Mouse (Mus musculus) heart, adult 18-20 months (tissue): ENCODE measurements around the gene Cxcl9. TPM values are rescaled to one million over a fixed set of nuclear protein-coding genes. Genes with fewer than 3 reads are reported as not detected.

ENCODE experiments used
- DNase-seq, 2 experiments: peaks; one replicate each; pipeline ENCODE4 v3.0.0; 2021 to 2022; ENCODE audit warnings: mixed read lengths in 1 of 2
- total RNA-seq, 2 experiments: library from RNA; stranded (reverse); gene quantifications; 2 replicates each; pipeline ENCODE4 v1.2.3; 2021

Cxcl9 gene
- total RNA-seq, 2 experiments from 2014 or later = 2.1 to 10.8 TPM

DNA sequence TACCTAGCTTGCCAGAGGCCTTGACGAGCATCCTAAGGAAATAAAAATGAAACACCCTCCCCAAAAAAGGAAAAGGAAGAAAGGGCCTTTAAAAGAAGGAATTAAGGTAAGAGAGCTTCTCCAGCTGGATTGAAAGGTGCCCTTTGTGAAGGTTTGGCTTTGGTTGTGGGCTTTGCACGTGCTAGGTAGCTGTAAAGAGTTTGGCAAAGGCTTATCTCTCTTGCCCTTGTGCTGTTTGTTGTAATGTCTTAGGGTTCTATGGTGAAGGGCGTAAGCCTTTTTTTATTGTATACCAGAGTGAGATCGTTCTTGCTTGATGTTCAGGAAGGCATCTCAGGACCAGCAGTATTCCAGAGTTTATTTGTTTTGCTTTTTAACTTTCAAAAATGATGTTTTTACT is 12.7 kb upstream of the Cxcl9 start:
- DNase-seq = peak in 1 of 2 experiments; percentile 10

DNA sequence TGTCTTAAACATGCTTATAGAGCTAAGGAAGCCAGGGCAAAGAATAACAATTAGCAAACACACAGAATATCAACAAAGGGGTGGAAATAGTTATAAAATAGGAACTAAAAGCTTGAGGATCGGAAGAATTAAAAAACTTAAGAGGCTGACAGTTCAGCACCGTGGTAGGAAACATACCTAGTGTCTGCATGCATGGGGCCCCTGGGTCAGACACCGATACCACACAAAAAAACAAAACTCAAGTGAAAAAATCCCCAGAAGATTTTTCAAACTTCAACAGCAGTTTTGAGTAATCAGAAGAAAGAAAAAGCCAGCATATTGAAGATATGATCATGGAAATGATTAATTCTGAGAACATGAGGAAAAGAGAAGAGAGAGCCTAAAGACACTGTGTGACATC is 8.9 kb upstream of the Cxcl9 start:
- no peak for DNase-seq

DNA sequence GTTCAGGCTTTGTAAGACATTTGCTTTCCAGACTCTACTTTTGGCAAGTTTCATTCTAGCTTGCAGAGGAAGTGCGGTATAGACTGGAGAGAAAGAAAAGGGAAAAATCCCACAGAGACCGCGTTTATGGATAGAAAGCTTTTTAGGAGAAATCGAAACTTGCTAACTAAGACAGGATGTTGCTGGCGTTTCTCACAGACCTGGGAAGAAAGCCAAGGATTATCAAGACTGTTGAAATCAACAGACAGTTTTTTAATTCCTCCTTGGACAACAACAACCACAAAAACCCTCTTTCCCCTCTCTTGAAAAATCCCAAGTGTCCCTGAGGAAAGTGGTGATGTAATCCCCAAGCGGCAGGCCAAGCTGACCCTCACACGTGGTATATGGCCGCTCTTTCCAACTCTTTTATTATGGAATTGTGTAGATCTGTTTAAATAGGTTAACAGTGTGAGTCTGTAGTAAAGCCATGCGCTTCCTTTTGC is 4.5 kb upstream of the Cxcl9 start:
- DNase-seq = peak; percentile 85

DNA sequence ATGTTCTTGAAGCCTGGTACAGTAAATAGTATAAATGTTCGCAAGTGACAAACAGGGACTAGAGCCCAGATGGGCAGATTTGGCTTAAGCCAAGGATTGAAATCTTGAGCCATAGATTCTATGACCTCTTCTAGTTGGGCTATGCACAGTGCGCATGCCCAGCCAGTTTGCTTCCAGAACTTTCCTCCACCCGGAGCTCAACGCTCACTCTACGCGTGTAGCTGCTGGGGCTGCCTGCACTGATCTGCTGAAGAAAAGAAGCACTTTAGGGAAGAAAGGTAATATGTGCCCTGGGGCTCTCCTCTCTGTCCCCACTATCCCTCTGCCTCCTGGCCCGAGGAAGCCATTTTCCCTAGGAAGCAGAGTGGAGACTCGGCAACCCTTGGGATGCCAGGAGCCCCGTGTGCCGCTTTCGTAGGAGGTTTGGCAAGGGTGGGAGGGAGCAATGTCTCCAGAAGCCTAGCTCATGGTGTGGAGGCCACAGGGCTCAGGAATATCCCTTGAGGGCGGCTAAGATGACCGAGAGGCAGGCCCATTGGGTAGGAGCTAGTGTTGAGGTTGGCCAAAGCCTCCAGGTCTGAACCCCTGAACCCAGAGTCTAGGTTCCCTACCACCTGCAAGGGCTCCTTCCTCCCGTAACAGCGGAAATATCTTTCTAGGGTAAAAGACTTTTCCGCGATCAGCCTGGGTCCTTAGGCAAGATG is 3.9 kb upstream of the Cxcl9 start, which contains the start of gene Art3:
Art3 (plus strand) TSS at position 193 of the 704 bp plus-strand sequence.
- no peak for DNase-seq

DNA sequence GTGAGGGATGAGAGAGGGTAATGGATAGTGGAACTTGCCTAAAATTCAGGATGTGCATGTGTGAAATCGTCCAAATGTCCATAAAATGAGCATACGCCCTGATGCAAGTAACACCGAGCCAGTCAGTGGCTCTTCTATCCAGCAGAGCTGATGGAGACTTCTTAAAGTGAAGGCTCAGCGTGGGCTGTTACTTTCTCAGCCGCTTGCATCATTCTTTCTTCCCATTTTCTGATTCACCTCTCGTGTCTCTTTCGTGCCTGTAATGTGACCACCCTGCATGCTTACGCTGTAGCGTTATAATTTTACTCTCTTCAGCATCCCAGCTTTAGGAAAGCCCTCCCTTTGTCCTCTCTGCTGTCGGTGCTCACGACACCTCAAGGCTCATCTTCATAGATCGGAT is 3.2 kb upstream of the Cxcl9 start:
- DNase-seq = no peak

DNA sequence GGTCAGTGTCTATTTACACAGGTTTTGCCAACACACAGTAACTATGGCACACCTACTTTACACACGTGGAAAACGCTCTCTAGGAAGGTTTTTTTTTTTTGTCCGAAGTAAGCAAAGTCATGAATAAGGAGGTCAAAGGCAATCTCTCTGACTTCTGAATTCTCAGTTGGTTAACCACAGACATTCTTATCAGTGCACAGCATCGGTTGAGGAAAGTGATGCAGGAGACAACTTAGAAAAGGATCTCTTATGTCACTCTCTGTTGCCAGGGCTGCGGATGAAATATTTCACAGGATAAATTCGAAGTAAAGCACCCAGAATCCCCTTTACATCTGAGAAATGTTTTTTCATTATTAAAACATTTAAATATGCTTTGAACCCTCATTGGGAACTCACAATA is 512 bp downstream of the Cxcl9 start:
- no peak for DNase-seq

DNA sequence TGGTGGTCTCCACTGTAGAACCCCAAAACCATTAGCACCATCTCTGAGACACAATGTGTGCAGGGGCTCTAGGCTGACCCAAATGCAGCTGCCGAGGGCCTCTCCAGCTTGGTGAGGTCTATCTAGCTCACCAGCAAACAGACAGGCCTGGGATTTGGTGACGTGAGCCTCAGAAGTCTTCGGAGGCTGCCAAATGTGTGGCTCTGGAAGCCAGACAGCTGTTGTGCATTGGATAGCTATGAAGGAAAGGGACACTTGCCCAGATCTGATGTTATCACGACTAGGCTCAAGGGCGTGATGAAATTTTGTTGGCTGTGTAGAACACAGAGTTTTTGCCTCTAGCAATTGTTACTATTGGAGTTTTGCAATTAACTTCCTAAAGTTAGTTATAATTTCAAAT is 4.6 kb downstream of the Cxcl9 start:
- DNase-seq = peak; percentile 83 to 91

DNA sequence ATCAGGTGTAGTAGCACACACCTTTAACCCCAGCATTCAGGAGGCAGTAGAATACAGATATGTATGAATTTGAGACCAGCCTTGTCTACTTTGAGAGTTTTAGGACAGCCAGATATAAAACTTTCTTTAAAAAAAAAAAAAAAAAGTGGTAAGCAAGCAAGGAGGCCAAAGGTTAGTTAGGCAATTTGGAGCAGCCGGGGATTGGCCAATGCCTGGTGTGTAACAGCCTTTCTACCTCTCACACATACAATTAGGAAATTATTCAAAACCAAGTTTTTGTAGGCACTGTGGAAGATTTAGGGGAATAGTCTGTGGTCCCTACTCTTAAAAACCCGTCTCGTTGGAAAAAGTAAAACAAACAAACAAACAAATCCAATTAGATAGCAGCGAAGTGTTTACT is 5.3 kb downstream of the Cxcl9 start:
- no peak for DNase-seq

DNA sequence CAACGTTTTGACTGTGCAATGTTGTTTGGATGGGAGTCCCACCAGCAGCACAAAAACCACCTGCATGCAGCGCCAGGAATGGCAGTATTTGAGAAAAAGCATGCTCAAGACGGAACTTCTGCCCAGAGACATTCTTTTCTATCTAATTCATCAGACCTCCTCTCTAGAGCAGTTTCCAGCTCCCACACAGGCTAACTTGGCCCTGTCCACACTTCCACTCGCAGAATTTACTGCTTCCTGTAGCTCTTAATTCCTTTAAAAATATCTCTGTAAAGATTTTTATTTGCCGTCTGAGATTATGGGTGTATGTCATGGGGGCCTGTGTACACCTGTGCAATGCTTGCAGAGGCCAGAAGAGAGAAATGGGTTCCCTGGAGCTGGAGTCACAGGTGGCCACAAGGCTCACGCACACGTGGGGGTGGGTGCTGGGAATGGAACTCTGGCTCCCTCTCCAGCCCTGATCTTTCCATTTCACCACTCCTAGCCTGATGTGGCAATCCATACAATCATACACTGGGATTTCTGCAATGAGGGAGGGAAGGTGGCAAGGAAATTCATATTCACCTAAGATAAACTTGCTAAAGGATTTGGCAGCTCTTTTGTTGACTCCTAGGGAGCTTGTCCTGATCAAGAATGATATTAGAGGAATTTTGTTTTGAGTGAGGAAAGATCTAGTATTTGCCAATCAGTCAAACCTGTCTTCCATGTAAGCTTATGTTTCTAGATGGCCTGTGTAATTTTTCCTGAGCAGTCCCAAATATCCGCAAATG is 6.1 kb downstream of the Cxcl9 start:
- no peak for DNase-seq

DNA sequence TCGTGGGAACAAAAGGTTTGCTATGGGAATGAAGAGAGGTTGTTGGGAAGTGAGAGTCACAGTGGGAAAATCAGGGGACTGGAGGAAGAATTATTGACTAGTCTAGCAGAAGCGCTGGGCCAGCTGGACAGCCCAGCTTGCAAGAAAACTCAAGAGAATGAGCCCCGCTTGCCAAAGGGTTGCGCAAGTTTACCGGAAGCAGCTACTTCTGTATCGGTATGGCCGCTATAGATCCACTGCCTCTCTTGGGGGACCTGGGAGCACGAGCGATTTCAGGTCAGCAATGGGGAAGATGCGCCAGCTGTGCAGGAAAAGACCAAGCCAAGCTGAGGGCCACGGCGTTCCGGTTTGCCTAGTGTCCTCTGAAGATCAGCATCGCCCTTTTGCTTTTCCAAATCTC is 9.3 kb downstream of the Cxcl9 start:
- no peak for DNase-seq

DNA sequence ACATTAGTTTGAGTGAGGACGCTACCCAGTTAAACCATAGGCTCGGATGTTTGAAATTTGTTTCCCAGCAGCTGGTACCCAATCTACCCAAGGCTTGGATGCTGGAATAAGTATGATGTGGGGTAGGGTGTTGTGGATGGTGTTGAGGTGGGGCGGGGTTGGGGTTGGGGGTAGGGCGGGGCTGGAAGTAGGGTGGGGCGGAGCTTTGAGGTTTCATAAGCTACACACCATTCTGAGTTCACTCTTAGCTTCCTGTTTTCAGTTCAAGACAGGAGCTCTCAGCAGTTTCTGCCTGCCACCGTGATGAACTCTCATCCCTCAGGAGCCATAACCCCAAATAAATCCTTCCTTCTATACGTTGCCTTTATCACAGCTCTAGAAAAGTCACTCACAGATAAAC is 9.8 kb downstream of the Cxcl9 start:
- DNase-seq = no peak

DNA sequence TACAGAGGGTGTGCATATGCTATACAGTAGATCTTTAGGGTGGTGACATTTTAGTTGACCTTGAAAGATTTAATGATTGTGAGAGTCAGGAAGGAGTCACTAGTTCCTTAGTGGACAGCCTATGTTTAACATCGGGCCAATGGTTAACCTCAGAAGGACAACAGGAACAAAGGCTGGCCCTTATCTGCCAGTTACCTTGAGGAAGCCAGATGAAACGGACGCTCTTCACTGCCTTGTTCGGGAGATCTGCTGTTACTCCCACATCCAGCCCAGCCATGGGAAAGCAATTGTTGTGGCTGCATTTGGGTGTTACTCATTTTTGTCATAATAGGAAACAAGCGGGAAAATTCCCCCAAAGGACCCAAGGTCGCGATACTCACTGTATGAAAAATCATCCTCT is 14.1 kb downstream of the Cxcl9 start:
- DNase-seq = no peak

DNA sequence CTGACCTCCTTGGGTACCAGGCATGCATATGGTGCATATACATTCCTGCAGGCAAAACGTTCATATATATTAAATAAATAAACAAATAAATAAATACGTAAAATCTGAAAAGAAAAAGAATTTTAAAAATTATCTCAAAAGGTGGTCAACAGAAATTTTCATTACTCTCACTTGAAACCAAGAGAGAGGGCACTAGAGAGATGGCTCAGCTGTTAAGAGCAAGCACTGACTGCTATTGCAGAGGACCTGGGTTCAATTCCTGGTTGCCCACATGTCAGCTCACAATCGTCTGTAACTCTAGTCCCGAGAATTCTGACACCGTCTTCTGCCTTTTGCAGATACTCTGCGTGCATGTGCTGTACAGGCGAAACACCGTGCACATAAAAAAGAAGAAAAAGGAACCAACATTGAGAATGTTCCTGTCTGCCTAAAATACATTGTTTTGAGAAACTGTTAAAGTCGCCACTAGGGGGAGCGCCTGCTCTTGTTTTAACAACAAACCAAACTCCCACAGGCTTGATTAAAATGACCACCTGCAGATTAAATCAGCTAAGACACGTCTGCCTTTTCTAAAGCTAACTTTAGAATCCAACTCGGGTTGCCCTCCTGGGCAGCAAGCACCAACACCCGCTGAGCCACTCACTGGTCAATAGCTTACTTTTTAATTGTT is 15.7 kb downstream of the Cxcl9 start:
- DNase-seq = peak; percentile 87 to 95

DNA sequence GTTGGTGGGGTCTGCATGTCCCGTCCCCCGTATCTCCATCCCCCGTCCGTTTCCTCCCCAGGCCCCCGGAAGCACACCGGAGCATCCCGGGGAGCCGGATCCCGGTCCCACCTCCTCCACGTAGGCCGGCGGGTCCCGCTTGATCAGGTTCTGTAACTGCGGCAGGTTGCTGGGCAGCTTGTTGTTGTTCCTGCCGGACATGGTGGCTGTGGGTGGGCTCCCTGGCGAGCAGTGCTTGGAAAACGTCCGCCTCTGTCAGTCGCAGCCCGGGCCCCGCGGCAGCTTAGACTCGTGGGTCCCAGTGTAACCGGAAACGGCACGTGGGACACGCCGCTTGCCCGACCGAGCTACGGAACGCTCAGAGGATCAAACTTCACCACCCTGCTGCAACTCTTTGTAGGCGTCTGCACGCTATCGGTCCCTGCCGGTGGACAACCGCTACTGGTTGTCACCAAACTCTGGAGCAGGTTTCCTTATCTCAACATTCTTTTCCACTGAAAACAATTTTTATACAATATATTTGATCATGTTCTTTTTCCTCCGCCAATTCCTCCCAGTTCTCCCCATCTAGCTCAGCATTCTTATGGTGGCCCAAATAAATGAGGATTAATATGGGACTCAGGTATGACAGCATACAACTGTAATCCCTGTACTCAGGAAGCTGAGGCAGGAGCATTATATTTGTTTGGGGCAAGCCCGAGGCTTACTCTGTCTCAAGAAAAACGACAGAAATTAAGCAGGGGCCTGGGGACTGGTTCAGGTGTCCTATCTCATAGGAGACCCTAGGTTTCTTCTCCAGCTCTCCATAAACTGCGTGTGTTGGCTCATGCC is 18.0 kb downstream of the Cxcl9 start, which contains the start of gene Sdad1:
Sdad1 (minus strand) TSS at position 799 of the 831 bp plus-strand sequence.
- peak; percentile 95 to 96 for DNase-seq

DNA sequence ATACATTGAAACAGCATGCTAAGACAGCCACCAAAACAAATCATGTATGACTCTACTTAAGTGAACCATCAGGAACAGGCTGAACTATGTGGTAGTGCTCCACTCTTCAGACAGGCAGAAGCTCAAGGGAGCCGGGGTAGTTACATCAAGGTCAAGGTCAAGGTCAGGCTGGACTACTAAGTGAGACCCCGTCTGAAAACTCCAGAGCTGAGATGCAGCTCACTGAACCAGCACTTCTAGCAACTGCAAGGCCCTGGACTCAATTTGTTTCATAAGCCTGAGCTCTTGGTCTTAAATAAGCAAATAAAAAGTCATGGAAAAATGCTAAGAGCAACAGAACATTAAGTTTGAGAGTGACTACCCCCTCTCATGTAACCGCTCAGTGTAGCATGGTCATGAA is 23.6 kb downstream of the Cxcl9 start:
- DNase-seq = no peak

DNA sequence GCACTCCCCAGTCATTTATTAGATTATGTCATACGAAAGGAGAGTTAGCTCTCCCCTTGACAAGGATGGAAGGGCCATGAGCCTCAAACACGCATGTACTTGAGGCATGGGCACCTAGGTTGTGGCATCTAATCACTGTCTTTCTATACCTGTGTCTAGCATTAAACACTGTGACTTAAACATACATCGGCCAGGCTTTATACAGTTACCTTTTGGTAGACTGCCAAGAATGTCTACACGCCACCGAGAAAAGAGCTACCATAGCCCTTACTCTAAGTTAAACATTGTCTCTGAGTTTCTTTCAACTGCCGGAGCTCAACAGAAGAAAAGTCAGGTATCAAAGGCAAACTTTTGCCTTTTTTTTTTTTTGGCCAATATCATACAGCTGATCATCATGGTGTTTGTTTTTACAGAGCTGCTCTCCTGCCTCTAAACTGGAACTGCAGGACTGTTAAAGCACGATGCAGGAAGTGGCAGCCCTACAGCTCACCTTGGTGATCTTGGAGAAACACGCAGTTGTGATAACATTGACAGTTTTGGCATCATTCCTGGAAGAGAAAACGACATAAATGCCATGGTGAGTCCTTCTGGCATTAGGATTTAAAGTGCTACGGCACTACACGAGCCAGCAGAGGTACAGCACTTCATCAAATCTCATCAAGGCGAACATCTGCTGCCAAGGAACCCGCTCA is 25.6 kb downstream of the Cxcl9 start:
- DNase-seq = no peak

DNA sequence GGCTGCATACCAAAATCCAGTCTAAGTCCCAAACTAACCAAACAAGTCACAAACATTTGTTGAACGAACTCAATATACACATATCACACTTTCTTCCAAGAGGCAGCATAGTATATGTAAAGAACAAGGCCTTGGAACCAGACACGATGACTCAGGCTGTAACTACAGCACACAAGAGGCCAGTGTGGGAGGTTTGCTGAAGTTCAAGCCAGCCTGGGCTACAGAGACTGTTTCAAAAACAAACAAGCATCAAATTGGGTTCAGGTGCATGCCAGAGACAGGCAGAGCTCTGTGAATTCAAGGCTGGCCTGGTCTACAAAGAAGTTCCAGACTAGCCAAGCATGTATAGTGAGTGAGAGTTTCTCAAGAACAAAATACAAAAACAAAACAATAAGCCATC is 33.4 kb downstream of the Cxcl9 start:
- DNase-seq = no peak

DNA sequence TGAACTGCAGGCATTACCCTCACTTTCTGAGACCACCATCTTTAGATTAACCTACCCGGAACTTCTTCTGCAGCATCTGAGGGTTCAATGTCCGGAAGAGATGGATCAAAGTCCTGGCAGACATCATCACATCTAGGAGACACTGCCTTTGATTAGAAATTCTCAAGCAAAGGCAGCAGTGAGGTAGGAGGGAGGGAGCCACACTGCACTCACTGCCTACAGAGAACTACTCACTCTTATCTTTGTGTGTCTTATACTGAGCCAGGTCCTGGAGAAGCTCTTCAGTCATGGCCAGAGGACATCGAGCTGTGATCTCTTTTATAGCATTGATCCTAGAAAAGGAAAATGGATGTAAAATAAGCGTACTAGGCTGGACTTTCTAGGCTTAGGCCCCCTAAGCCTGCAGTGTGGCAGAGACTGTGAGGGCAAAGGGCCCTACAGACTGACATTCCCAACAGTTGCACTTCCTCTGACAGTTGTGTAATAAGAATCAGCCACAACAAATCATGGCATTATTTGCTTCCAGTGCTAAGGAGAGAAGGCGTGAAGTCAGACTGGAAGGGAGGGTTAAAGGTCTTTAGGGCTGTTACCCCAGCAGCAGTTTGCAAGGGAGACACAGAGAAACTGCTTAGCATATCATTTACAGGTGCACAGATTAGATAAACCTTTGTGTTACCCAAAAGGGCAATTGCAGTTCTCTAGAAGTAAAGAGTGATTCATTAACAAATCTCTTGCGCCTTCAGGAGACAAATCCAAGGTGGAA is 36.0 kb downstream of the Cxcl9 start:
- no peak for DNase-seq

DNA sequence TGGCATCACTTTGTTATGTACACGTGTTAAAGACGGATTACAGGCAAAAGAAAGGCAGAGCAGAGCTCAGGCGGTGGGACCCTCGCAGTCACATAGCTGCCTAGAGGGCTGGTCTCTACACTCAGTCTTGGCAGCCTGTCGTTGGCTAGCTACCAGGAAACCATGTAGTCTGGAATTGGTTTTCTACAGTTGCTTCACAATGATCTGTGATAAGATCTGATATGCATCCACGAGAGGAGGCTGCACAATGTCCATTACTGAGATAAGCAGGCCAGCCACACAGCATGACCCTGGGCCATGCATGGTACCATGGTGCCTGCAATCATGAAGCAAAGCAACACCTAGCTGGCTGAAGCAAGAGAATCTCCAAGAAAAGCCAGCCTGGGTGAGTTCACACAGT is 40.0 kb downstream of the Cxcl9 start:
- DNase-seq = no peak

DNA sequence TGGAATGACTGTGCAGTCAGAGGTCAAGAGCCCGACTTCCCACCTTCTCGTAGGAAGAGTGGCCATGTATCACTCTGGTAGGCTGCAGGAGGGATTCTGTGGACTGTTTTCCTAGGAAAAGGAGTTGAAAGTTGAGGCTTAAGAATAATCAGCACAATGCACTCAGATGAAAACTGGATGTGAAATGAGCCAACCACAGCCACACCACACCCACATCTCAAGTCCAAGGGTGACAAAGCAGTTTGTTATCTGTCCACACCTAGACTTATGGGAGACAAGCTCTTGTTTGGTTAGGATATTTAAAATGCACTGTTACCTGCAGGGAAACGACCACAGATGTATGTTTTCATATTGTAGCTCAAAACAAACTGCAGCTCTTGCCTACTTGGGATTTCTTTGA is 44.8 kb downstream of the Cxcl9 start:
- DNase-seq = no peak

DNA sequence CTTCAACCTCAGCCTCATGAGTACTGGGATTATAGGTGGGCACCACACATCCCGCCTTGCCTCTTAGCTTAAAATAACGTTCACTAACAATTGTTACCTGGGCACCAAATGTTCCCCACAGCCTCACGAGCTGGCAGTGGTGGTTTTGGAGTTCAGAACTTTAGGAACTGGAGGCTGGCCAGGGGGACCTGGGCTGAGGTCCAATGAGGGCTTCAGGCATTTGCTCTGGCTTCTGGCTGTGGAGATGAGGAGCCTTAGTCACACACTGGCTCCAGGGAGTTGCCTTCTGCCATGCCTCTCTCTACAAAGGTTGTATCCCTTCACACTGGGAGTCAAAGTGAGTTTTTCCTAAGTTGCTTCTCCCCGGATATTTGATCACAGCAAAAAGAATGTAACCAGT is 45.3 kb downstream of the Cxcl9 start:
- DNase-seq = peak; percentile 65 to 72
